Mouse (Mus musculus) adrenal gland, postnatal 10 days (tissue): ENCODE measurements around the gene Nip7. TPM values are rescaled to one million over a fixed set of nuclear protein-coding genes. Genes with fewer than 3 reads are reported as not detected.
A peak's percentile ranks its signal among the peaks of the same experiment; 100 is the strongest.
"Not testable (repeated sequence)": the region's sequence is repeated elsewhere in the genome, so short reads cannot be mapped to it uniquely, and the experiment has no call there.

ENCODE experiments used
- DNase-seq: peaks from one replicate; pipeline ENCODE4 v3.0.0; 2021; ENCODE audit warnings: mixed read lengths
- microRNA-seq: library from miRNA; unstranded; fragments of <30 nt; microRNA quantifications from one replicate; pipeline ENCODE4 v1.2.0, GENCODE M21; 2021
- total RNA-seq, 2 experiments: library from RNA; stranded (reverse); gene quantifications; 2 replicates each; pipeline ENCODE4 v1.2.3; 2021

The Nip7 gene
- total RNA-seq, 2 experiments from 2014 or later: 32.9 to 48.6 TPM

- DNase-seq: no peak
Measured at GRCm38 (mm10) chr8:107065511-107066496, 9.1 kb downstream of the Nip7 start, which contains the start of gene Tmed6. Tmed6 (minus strand) TSS chr8:107065644.

DNA sequence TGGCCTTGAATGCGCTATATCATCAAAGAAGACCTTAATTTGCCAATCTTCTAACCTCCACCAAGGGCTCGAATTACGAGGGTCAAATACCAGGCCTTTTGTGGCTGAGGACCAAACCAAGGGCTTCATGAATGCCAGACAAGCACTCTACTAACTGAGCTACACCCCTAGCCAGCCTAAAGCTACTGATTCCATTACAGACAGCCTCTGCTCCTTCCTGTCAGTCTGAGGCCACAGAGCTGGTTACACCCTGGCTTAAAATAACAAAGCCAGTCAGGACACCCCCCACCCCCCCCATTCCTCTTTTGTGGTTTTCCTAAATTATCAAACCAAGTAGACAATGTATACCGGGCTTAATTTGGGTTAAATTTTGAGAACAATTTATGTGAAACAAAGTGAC is 17.0 kb downstream of the Nip7 start:
- no peak for DNase-seq

GRCm38 (mm10) chr8:107074128-107074527 is 17.5 kb downstream of the Nip7 start:
- no peak for DNase-seq

GRCm38 (mm10) chr8:107076239-107076888 is 19.7 kb downstream of the Nip7 start:
- DNase-seq: peak; percentile 33

- no peak for DNase-seq
Measured at GRCm38 (mm10) chr8:107085358-107085757, 28.7 kb downstream of the Nip7 start.

DNA sequence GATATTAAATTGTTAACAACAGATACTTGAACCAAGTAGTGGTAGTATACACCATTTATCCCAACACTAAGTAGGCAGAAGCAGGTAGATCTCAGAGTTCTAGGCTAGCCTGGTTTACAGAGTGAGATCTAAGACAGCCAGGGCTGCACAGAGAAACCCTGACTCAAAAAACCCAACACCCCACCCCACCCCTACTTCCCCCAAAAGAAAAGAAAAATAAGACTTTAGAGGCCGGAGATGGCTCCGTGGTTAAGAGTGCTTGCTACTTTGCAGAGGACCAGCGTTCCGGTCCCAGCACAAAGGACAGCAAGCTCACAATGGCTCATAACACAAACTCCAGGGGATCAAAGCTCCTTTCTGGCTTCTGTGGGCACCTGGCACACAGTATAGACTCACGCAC is 29.3 kb downstream of the Nip7 start:
- no peak for DNase-seq

GRCm38 (mm10) chr8:107088526-107089063 is 31.9 kb downstream of the Nip7 start:
- DNase-seq: no peak

- no peak for DNase-seq
Measured at GRCm38 (mm10) chr8:107090531-107090930, 33.9 kb downstream of the Nip7 start.

DNA sequence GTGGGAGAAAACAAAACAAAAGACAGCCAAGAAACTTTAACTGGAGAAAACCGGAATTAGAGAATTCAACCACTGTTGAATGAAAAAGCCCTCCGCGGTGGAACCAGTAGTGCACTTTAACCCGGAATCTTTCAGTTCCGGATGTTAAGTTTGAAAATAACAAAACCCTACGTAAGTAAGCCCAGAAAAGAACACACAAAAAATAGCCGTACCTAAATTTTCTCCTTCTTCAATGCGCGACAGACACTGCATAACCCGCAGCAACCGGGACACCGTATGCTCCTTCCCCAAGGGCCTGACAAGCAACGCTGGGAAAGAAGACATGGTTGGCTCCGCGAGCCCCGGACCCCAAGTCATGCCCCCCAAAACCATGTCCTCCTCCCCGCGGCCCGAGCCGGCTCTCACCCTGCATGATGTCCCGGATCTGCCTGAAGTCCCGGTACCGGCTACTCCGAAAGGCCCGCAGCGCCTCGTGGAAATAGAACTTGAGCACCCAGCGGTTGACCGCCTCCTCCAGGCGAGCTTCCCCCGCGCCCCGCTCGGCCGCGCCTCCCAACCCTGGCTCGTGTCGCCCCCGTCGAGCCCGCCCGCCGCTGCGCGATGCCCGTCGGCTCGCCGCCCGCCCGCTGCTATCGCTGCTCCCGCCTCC is 39.2 kb downstream of the Nip7 start:
- DNase-seq: no peak

DNA sequence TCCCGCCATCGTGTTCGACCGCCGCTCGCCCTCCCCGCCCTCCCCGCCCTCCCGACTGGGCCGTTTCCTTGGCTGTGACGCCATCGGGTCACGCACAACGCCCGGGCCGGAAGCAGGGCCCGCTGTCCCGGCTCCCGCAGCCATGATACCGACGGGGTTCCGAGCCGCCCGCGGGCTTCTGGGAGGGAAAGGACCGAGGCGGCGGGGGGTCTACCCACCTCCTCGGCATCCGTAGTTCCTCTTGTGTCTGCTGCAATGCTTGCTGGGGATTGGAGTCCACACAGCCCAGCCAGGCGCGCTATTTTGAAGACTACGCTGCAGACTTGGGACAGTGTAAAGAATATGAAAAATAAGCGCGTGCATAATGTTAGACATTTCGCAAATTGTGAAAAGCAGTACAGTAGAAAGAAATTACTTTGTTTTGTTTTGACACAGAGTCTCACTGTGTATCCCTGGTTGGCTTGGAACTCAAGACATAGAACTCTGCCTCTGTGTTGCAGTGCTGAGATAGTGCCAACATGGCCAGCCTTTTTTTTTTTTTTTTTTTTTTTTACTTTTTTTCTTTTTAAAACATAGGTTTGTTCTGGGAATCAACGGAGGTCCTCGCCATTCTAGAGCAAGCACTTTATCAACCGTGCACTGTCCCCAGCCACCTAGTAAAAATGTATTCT is 39.8 kb downstream of the Nip7 start, which contains the start of gene Terf2:
TSS of gene Terf2 (minus strand) at position 182 of the 671 bp plus-strand sequence.
- peak; percentile 96 for DNase-seq

- DNase-seq: no peak
Measured at GRCm38 (mm10) chr8:107100635-107101034, 44.0 kb downstream of the Nip7 start.

DNA sequence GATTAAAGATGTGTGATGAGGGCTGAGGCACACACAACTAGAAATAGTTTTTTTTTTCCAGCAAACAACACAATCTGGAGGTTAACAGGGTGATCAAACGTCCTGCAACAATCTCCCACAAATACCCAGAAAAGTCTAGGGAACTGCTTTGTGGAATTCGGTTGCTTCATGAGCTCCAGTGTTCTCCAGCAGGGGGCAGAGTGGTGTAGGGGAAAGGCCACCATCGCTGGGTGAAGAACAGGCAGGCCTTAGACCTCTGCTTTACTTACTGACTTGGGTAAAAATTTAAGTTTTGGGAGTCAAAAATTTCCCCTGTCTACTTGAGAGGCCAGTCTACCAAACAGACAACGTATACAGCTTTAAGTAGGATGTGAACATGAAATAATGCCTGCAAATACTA is 47.9 kb downstream of the Nip7 start:
- DNase-seq: peak; percentile 91

DNA sequence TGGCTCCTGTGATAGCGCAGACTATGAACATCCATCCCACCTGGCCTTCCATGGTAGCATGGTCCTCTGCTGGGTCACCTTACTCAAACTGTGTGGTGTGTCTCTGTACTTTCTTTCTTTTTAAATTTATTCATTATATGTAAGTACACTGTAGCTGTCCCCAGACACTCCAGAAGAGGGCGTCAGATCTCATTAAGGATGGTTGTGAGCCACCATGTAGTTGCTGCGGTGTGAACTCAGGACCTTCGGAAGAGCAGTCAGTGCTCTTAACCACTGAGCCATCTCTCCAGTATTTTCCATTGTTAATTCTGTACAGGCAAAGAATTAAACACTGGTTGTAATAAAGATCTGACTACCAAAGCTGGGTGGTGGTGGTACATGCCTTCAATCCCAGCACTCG is 51.4 kb downstream of the Nip7 start:
- DNase-seq: not testable (repeated sequence)

- DNase-seq: no peak
Measured at GRCm38 (mm10) chr8:107108978-107109720, 52.5 kb downstream of the Nip7 start.

DNA sequence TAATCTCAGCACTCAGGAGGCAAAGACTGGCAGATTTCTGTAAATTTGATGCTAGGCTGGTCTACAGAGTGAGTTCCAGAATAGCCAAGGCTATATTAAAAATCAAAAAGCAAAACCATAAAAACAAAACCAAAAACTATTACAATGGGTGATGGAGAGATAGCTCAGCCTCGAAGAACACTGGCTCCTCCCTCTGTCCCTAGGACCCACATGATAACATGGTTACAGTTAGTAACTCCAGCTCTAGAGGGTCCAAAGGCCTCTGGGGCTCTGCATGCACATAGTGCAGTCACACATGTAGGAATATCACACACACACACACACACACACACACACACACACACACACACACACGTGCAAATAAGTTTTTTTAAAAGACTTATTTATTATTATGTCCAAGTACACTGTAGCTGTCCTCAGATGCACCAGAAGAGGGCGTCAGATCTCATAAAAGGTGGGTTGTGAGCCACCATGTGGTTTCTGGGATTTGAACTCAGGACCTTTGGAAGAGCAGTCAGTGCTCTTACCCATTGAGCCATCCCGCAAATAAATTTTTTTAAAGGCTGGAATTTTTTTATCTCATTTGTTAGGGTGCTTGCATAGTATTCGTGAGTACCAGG is 53.2 kb downstream of the Nip7 start:
- no peak for DNase-seq

Small RNA genes within 50 kb of the gene (microRNA-seq; reads per million reads assigned to microRNA genes)
- gene Mir7075: not detected

Other genes starting within 250 kb of the Nip7 start
- 1 to 10 TPM in 1 of 2 experiments, under 1 TPM in 1; 0.96 to 2.2 TPM for gene Has3, start 186.6 kb upstream of the Nip7 start, total RNA-seq
- gene Utp4, start 163.2 kb upstream of the Nip7 start, total RNA-seq: 10 to 100 TPM; 36.2 to 40.8 TPM
- 10 to 100 TPM; 23.5 to 30.0 TPM for gene Sntb2, start 121.1 kb upstream of the Nip7 start, total RNA-seq
- gene Vps4a, start 25.7 kb upstream of the Nip7 start, total RNA-seq: 10 to 100 TPM; 54.5 to 55.5 TPM
- 10 to 100 TPM; 36.4 to 42.2 TPM for gene Pdf, start 8.3 kb upstream of the Nip7 start, total RNA-seq
- 10 to 100 TPM; 24.2 to 26.6 TPM for gene Cog8, start 188 bp upstream of the Nip7 start, total RNA-seq
- not detected for gene Tmed6, start 8.8 kb downstream of the Nip7 start, total RNA-seq
- 10 to 100 TPM; 22.0 to 26.4 TPM for gene Terf2, start 39.7 kb downstream of the Nip7 start, total RNA-seq
- gene Cyb5b, start 93.8 kb downstream of the Nip7 start, total RNA-seq: 100 to 1,000 TPM; 216 to 248 TPM
- gene Nfat5, start 236.6 kb downstream of the Nip7 start, total RNA-seq: 100 to 1,000 TPM in 1 of 2 experiments, 10 to 100 TPM in 1; 68.6 to 138 TPM